Mouse (Mus musculus) cortical plate, adult 2 months (tissue): ENCODE measurements around the gene Gm11032.

ENCODE experiments used
- CTCF ChIP-seq: fragments of 200-500 bp; IDR thresholded peaks from 2 replicates; pipeline ENCODE4 v1.5.1; 2011; ENCODE audit warnings: mild to moderate bottlenecking, control low read depth, low read length; ENCODE audit not compliant: insufficient read depth; ENCODE audit errors: extremely low read depth
- POLR2A ChIP-seq: fragments of 200-500 bp; IDR thresholded peaks from 2 replicates; pipeline ENCODE4 v1.6.1; 2011; ENCODE audit warnings: mild to moderate bottlenecking, low read length, control low read depth; ENCODE audit not compliant: insufficient read depth; ENCODE audit errors: extremely low read depth

DNA sequence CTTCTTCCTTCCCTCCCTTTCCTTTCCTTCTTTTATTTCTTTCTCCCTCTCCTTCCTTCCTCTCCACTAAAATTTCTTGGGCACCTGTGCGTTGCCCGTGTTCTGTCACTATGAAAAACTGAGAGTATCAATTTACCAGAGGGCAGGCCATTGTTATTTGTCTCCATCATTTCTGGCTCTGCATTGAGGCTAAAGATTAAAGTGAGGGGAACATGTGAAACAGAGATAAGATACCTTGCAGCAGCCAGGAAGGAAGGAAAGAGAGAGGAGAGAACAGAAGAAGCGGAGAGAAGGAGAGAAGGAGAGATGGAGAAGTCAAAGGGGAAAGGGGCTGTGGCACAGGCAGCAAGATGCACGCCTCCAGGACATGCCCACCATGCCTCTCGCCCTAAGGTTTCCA is 14.5 kb downstream of the Gm11032 start:
- TF ChIP-seq POLR2A (no peak), CTCF (no peak)
